Mouse (Mus musculus) stomach, postnatal 0 days (tissue): ENCODE measurements around the gene Ccdc97.

Experiments
- CTCF ChIP-seq: IDR thresholded peaks from 2 replicates; pipeline ENCODE4 v1.5.1; 2016; ENCODE audit warnings: antibody characterized with exemption, low read depth, mild to moderate bottlenecking, moderate library complexity
- EP300 ChIP-seq: optimal IDR thresholded peaks from 2 replicates; pipeline ENCODE3; 2016; ENCODE audit warnings: antibody characterized with exemption

DNA sequence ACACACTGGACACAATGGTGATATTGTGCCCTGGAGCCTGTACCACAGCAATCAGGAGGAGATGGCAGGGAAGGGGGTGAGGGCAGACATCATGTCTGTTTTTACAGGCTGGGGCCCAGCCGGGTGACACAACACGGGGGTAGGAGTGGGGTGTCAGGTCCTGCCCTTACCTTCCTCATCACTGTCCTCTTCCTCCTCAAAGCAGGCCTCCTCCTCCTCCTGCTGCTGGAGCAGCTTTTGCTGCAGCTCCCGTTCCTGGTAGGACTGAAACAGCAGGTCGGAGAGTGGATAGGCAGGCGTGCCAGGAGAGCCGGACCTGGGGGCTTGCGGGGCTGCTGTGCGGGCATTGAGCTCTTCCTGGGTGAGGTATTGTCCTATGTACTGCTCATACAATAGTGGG lies 4.3 kb downstream of the Ccdc97 start:
- TF ChIP-seq CTCF (no peak), EP300 (no peak)
